Mouse (Mus musculus) telencephalon, adult 2 months (tissue): Measurements from ENCODE around the gene Ppp1r16b.

Experiments used
- DNase-seq: peaks from one replicate; pipeline ENCODE4 v3.0.0-alpha.2; 2011; ENCODE audit warnings: low read depth, low spot score

Ppp1r16b gene

GRCm38 (mm10) chr2:158689060-158689459, 23.9 kb downstream of the Ppp1r16b start:
- no peak for DNase-seq

DNA sequence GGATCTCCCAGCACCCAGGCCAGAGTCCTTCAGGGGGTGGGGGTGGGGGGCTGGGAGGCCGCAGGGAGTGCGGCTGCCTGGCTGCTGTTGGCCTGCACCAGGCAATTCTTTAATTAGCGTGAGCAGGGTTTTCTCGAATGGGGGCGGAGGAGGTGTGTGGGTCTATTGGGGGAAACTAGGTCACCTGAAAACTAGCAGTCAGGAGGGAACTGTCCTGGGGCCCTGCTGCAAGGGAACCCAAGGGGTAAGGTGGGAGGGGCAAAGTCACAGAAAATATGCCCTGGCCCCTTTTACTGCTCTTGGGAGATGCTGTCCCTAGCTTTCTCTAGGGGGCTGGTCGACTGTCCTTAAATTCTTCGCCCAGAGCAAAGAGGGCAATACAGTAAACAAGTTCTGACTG, 24.4 kb downstream of the Ppp1r16b start:
- DNase-seq, result no peak

GRCm38 (mm10) chr2:158690116-158690515, 24.9 kb downstream of the Ppp1r16b start:
- no peak for DNase-seq

- no peak for DNase-seq
These were observed 27.0 kb downstream of the Ppp1r16b start for GRCm38 (mm10) chr2:158692191-158692590.

- no peak for DNase-seq
These were observed 30.6 kb downstream of the Ppp1r16b start for GRCm38 (mm10) chr2:158695811-158696210.

- no peak for DNase-seq
These were observed 31.3 kb downstream of the Ppp1r16b start for GRCm38 (mm10) chr2:158696451-158696850.

GRCm38 (mm10) chr2:158699908-158700307, 34.7 kb downstream of the Ppp1r16b start:
- DNase-seq, result no peak

- DNase-seq, result no peak
These were observed 35.5 kb downstream of the Ppp1r16b start for GRCm38 (mm10) chr2:158700535-158701256.

DNA sequence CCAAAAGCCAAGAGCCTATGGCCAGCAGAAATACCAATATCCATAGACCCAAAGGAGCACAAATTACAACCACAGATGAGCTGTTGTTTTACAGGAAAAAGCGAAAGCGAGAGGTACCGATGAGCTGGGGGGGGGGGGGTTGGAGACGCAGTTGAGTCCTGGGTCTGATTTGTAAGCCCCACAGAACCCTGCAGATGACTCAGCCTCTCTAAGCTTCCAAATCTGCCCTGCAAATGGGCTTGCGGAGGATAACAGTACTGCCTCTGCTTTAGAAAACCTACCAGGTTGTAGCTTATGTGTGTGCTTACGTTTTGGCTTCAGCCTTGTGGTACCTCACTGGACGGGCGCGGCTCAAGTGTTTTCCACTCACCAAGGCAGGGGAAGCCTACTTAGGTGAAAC, 36.3 kb downstream of the Ppp1r16b start:
- DNase-seq, result no peak

GRCm38 (mm10) chr2:158702176-158702575, 37.0 kb downstream of the Ppp1r16b start:
- no peak for DNase-seq

DNA sequence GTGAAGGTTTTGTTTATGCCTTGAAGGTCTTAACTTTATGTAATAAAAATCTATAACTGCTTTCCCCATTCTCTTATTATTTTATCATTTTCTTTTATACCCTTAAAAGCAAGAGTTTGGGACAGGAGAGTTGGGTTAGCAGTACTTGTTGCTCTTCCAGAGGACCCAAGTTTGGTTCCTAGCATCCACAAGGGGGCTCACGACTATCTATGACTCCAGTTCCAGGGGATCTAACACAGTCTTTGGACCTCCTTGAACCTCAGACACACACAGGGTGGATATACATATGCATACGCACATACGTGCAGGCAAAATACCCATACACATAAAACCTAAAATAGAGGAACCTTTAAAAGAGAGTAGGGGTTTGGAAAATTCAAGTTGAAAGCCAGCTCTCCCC, 39.5 kb downstream of the Ppp1r16b start:
- no peak for DNase-seq

DNA sequence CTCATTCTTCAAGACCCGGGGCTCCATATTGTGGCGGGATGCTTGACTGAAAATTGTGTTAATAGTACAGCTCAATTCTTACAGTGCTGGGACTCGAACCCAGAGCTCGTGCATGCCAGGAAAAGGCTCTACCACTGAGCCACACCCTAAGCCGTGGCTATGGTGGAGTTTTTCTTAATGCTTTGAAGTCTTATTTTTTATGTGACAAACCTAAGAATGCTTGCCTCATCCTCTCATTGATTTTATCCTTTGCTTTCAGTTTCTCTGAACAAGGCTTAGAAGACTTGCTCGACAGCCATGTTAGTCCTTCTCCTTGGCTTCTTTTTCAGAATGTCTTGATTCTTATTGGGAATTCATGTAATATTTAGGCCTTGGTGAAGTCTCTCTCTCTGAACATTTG, 40.3 kb downstream of the Ppp1r16b start:
- no peak for DNase-seq

DNA sequence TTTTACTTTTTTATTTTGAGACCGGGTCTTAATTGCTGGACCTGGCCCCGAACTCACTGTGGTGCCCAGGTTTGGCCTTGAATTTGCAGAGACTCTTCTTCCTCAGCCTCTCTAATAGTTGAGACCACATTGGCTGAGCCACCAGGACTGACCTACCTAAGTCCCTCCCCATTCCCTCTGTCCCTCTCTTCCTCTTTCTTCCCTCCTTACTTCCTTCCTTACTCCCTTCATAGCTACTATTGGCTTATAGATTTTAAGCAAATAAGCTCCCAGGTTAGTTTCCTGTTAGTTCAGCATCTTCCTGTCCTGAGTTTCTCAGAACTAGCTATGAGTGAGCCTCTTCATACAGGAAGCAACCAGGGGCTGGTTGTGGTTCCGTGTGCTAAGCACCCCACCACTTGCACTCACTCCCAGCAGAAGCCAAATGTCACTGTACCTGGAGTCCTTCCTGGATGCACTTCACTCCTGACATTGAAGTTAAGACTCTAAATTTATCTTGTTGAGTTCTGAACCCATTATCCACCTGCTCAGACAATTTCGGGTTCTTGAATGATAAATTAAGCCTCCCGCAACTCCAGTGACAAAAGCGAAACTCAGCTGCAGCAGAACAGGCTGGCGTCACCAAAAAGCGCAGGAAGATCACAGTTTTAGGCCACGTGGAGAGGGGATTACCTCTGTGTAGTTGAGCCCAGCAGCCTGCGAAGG, 41.7 kb downstream of the Ppp1r16b start:
- no peak for DNase-seq

DNA sequence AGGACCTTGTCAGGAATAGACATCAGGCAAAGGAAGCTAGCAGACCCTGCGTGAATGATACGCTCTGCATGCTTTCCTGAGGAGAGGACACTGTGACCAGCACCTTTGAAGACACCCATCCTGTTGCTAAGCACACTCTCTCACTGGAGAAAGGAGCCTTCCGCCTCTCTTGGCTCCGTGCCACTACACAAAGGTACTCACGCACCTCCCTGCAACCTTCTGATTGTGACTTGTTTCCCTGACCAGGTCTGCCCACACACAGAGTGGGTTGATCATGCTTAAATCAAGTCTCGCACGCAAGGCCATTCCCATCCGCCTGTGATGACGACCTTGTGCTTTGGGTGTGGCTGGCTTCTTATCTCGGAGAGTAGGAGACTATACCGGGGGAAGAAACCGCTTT, 42.9 kb downstream of the Ppp1r16b start:
- no peak for DNase-seq

DNA sequence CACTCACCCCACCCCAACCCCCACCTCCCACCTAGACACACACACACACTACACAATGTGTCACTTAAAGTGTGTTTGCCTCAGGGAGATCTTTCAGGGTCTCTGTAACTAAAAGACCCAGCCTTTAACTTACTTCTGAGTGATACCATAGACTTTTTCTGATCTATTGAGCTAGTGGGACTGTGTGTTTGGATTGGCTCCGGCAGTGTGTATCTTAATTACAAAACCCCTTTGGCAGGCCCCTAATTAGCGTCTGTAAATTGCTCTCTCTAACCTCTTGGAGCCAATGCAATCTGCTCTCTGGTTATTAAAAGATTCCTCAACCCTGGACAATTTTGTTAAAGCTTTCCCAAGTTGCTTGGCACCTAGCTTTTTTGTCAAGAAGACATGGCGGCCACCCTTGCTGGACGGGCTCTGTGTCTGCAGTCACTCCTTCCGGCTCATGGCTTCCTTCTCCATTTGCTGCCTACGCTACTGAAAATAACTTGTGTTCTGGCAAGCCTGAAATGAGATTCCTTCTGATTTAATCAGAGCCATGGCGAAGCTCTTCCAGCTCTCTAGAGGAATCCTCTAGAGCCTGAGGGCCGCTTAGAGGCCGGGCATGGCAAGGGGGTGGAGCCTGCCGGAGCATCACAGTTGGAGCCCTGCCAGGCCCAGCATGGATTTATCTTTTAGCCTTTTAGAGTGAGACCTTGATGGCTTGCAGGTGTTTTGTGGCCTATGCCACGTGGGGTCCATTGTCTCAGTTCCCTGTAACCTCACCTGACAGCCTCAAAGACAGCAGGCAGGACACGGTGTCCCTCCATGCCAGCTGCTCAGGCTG, 46.9 kb downstream of the Ppp1r16b start:
- DNase-seq, result peak; percentile 80

DNA sequence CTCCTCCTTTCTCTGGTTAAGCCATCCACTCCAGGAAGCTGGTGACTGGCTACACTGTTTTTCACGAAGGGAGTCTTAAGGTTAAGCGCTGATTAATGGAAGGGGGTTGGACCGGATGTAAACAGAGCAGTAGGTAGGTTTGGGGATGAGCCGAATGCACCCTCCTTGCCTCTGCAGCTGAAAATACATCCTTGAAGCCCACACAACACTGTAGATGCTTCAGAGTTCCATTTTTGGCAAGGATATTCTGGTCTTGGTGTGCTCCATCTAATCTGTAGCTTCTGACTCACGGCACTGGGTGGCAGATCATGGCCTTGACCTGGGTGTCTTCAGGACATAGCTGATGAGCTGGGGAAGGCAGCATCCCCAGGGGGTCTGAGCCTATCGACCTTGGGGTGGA, 49.6 kb downstream of the Ppp1r16b start:
- peak; percentile 76 for DNase-seq

GRCm38 (mm10) chr2:158716066-158716465, 50.9 kb downstream of the Ppp1r16b start:
- DNase-seq, result no peak

DNA sequence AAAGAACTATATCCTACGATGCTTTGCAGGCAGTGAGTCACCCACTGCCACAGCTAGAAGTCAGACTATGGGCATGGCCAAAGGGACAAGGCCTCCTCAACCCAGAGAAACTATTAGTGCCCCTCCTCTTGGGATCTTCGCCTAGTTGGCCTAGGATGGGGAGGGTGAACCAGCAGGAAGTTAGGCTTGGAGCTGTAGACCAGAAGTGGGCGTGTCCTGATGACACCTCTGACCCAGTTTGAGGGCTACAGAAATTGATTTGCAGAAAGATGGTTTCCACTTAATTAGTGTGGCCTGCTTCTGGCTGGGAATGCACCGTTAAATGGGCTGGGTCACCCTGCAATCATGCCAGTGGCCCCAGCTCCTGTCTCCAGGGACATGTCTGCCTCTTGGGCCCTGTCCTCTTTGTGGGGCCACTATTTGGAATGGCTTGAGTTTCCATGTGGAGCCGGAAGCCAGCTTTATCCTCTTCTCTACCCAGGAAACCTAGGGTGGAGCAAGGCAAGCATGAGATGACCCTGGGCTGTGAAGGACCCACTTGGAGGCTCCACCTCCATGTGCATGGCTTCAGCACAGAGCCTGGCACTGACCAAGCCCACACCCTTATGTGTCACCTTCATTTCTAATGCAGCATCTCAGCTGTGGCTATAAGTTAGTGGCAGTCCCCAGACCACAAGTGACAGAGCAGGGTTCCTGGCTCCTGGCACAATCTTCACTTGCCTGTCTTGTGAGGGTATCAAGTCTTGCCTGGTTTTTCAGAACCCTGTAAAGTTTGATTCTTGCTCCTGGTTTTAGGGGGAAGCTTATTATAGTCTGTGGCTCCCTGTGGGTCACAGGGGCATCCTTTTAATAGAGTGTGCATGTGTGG, 52.6 kb downstream of the Ppp1r16b start:
- DNase-seq, result no peak

GRCm38 (mm10) chr2:158718816-158719549, 53.8 kb downstream of the Ppp1r16b start:
- no peak for DNase-seq

DNA sequence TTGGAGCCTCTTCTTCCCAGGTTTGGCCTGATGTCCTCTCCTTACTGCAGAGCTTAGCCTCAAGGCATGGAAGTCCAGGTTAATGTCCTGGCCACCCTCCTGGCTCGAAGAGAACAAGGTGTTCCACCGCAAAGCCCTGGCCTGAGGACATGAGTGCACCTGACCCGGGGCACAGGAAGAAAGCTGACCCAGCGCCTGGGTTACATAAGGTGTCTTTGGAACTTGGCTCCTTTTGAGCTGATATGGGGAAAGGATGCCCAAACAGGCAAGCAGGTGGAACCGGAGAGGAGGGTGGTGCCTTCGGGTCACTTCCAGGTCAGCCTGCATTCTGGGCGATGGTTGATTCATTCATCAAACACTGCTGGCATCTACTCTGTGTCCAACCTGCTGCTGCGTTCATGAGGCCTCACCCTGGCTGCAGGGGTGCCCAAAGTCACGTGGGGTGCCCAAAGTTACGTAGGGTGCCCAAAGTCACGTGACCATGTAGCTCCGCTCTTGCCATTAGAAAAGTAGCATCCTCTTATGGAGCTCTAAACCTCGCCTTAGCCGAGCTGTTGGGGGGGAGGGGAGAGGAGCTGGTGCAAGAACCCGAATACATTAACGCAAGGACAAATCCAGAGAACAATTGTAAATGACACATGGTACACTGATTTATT, 55.6 kb downstream of the Ppp1r16b start:
- no peak for DNase-seq
